Mouse (Mus musculus): ENCODE measurements at regions not wholly inside any gene's neighbourhood (a gene's known extent, or its start where the extent isn't known, plus 50 kb on each side); places are given as distances from the start of the nearest gene placed in this dataset.
A peak's percentile ranks its signal among the peaks of the same experiment; 100 is the strongest.

DNA sequence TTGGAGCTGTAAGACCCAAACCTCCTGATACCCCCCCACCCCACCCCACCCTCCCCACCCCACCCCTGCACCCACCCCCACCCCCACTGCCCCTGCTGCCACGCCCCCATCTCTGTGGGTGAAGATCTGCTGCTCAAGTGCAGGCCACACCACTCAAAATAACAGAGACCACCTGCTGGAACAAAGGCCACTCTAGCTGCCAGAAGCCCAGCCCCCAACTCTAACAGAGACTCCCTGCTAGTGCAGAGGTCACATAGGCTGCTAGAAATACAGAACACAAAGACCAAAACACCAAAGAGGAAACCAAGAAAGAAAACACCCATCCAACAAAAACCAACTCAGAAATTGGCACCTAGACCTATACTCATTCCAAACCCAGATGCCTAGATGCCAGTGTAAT is 58.9 kb downstream of the Olfr267 start:
- DNase-seq (no peak), ATAC-seq (no peak)
- H3K9ac ChIP-seq = no peak overlapping the region
- WGBS = 36% methylated on average over 1 of the region's 1 CpGs
- H3K9me3 ChIP-seq (ENCODE audit: low read length) = no peaks in the 10 kb centered on the region
- no peaks in the 10 kb centered on the region for H3K27me3 ChIP-seq (ENCODE audit: insufficient read depth, low read length)
- H3K27ac ChIP-seq (ENCODE audit: low read depth, low read length) = no peak overlapping the region
- 0 out of 2 replicates have a peak, but pooled peaks cover 2% of the 10 kb centered on the region for H3K4me1 ChIP-seq (ENCODE audit: insufficient read depth)
- no peak overlapping the region for H3K4me3 ChIP-seq (ENCODE audit: low read depth, low read length)
- no peak for TF ChIP-seq CTCF (IDR thresholded peaks at IDR 0.05; ENCODE audit: low read depth)
- H3K4me2 ChIP-seq (ENCODE audit: low read depth) = no peak overlapping the region
- H3K36me3 ChIP-seq (ENCODE audit: insufficient read depth) = no peaks in the 10 kb centered on the region

DNA sequence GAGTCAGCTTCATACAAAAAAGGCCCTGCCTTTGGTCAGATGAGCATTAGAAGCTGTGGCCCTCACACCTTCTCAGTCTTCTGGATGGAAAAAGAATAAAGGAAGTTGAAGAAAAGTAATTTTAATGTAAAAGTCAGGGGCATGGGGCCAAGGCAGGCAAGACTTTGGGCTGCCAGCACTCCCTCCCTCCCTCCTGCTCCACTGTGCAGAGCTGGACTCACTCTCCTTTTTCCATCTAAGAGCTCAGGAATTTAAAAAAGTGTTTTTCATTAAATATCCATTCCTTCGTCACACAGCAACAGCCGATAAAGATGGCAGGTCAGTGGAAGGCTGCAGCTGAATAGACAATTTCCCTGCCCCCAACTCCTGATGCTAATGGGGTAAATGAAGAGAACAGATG is 61.1 kb downstream of the Olfr267 start:
- 41% methylated on average over 2 of the region's 2 CpGs for WGBS
- Histone ChIP-seq H3K4me3 (ENCODE audit: low read depth, low read length) (no peak overlapping the region), H3K9ac (no peak overlapping the region), H3K4me1 (ENCODE audit: insufficient read depth) (0 out of 2 replicates have a peak, but pooled peaks cover 2% of the 10 kb centered on the region), H3K4me2 (ENCODE audit: low read depth) (no peak overlapping the region), H3K27ac (ENCODE audit: low read depth, low read length) (no peak overlapping the region), H3K36me3 (ENCODE audit: insufficient read depth) (no peaks in the 10 kb centered on the region), H3K27me3 (ENCODE audit: insufficient read depth, low read length) (no peaks in the 10 kb centered on the region), H3K9me3 (ENCODE audit: low read length) (no peaks in the 10 kb centered on the region)
- TF ChIP-seq CTCF (IDR thresholded peaks at IDR 0.05; ENCODE audit: low read depth) = no peak
- no peak for ATAC-seq
- DNase-seq = no peak

DNA sequence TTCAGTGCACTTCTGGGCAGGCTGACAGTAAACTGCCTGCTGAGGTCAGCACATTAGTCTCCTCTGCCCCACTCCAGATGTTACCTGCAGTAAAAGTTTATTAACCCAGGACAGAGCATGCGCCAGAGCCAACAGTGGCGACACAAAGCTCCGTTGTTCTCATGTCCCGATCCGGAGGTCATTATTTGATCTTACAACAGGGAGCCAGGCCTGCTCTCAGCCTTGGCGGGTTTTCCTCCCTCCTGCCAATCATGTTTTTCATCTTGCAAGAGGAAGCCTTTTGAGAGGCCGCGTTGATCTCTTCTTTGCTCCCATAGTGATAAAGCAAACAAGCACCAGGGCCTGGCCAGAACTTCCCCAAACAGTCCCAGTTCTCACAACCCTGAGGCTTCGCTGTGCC is 64.7 kb downstream of the Olfr267 start:
- TF ChIP-seq CTCF (IDR thresholded peaks at IDR 0.05; ENCODE audit: low read depth) = no peak
- no peaks in the 10 kb centered on the region for H3K9me3 ChIP-seq (ENCODE audit: low read length)
- H3K4me3 ChIP-seq (ENCODE audit: low read depth, low read length) = no peak overlapping the region
- ATAC-seq (peak; percentile 65), DNase-seq (peak; percentile 34)
- H3K27me3 ChIP-seq (ENCODE audit: insufficient read depth, low read length) = no peaks in the 10 kb centered on the region
- no peak overlapping the region for H3K27ac ChIP-seq (ENCODE audit: low read depth, low read length)
- 32% methylated on average over 9 of the region's 9 CpGs for WGBS
- H3K9ac ChIP-seq = no peak overlapping the region
- H3K36me3 ChIP-seq (ENCODE audit: insufficient read depth) = no peaks in the 10 kb centered on the region
- H3K4me2 ChIP-seq (ENCODE audit: low read depth) = no peak overlapping the region
- H3K4me1 ChIP-seq (ENCODE audit: insufficient read depth) = 0 out of 2 replicates have a peak, but pooled peaks cover 2% of the 10 kb centered on the region

GRCm38 (mm10) chr4:58720682-58721081 is 66.8 kb downstream of the Olfr267 start:
- no peak for TF ChIP-seq CTCF (IDR thresholded peaks at IDR 0.05; ENCODE audit: low read depth)
- no peaks in the 10 kb centered on the region for H3K36me3 ChIP-seq (ENCODE audit: insufficient read depth)
- H3K27me3 ChIP-seq (ENCODE audit: insufficient read depth, low read length) = no peaks in the 10 kb centered on the region
- no peaks in the 10 kb centered on the region for H3K9me3 ChIP-seq (ENCODE audit: low read length)
- DNase-seq (no peak), ATAC-seq (no peak)
- WGBS = 51% methylated on average over 8 of the region's 8 CpGs
- no peaks in the 10 kb centered on the region for H3K4me1 ChIP-seq (ENCODE audit: insufficient read depth)
- H3K4me3 ChIP-seq (ENCODE audit: low read depth, low read length) = no peak overlapping the region
- no peak overlapping the region for H3K9ac ChIP-seq
- no peak overlapping the region for H3K27ac ChIP-seq (ENCODE audit: low read depth, low read length)
- H3K4me2 ChIP-seq (ENCODE audit: low read depth) = no peak overlapping the region

DNA sequence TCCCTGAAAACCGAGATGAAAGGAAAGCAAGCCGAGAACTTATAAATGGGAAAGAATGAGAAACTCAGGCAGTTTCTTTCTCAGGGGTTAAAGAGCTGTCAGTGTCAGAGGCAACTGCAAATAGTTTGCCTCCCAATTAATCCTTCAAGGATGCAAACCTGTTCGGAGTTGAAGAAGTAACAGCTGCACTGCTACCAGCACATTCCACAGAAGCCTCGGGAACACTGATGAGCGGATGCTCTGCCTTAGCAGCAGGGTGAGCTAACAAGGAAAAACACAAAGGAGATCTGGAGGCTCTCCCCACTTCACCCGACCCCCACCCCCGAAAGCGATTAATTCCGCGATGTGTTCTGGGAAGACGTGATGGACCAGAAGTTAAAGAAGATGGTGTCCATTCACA is 71.1 kb downstream of the Olfr267 start:
- Histone ChIP-seq H3K9me3 (ENCODE audit: low read length) (no peaks in the 10 kb centered on the region), H3K36me3 (ENCODE audit: insufficient read depth) (no peaks in the 10 kb centered on the region), H3K27me3 (ENCODE audit: insufficient read depth, low read length) (no peaks in the 10 kb centered on the region), H3K27ac (ENCODE audit: low read depth, low read length) (no peak overlapping the region), H3K4me3 (ENCODE audit: low read depth, low read length) (no peak overlapping the region), H3K4me1 (ENCODE audit: insufficient read depth) (no peaks in the 10 kb centered on the region), H3K9ac (no peak overlapping the region), H3K4me2 (ENCODE audit: low read depth) (no peak overlapping the region)
- TF ChIP-seq CTCF (IDR thresholded peaks at IDR 0.05; ENCODE audit: low read depth) = no peak
- WGBS = 25% methylated on average over 11 of the region's 11 CpGs
- peak; percentile 29; the same call in 1 of the 2 replicates for ATAC-seq
- DNase-seq = no peak

DNA sequence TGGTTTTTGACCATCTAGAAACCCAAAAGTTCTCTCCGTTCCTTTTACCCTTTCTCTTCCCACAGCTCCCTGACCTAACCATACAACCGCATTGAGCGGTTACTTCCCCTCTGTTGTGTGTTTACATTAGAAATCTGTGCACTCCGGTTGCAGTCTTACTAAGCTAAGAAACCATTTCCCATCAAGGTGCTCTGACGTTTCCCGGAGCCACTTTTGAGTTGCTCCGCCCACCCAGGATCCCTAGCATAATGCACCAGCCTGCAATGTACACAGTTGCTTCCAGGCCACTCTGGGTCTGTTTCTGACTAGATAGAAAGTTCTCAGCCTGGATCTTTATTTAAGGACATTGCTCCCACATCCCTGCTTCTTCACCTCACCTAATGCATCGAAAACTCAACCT is 71.7 kb downstream of the Olfr267 start:
- Histone ChIP-seq H3K4me1 (ENCODE audit: insufficient read depth) (no peaks in the 10 kb centered on the region), H3K4me3 (ENCODE audit: low read depth, low read length) (no peak overlapping the region), H3K27ac (ENCODE audit: low read depth, low read length) (no peak overlapping the region), H3K9me3 (ENCODE audit: low read length) (no peaks in the 10 kb centered on the region), H3K4me2 (ENCODE audit: low read depth) (no peak overlapping the region), H3K36me3 (ENCODE audit: insufficient read depth) (no peaks in the 10 kb centered on the region), H3K9ac (no peak overlapping the region), H3K27me3 (ENCODE audit: insufficient read depth, low read length) (no peaks in the 10 kb centered on the region)
- ATAC-seq = no peak
- 90% methylated on average over 8 of the region's 8 CpGs for WGBS
- DNase-seq = no peak
- TF ChIP-seq CTCF (IDR thresholded peaks at IDR 0.05; ENCODE audit: low read depth) = no peak

- 79% methylated on average over 13 of the region's 13 CpGs for WGBS
- 0 out of 2 replicates have a peak, but pooled peaks cover under 1% of the 10 kb centered on the region for H3K9me3 ChIP-seq (ENCODE audit: low read length)
These were observed 73.3 kb downstream of the Olfr267 start for GRCm38 (mm10) chr4:58714221-58714620.

More at GRCm38 (mm10) chr4:58714221-58714620, 73.3 kb downstream of the Olfr267 start:
- Histone ChIP-seq H3K4me2 (ENCODE audit: low read depth) (no peak overlapping the region), H3K9ac (no peak overlapping the region), H3K4me3 (ENCODE audit: low read depth, low read length) (no peak overlapping the region), H3K27ac (ENCODE audit: low read depth, low read length) (no peak overlapping the region), H3K36me3 (ENCODE audit: insufficient read depth) (no peaks in the 10 kb centered on the region), H3K27me3 (ENCODE audit: insufficient read depth, low read length) (no peaks in the 10 kb centered on the region), H3K4me1 (ENCODE audit: insufficient read depth) (no peaks in the 10 kb centered on the region)
- ATAC-seq (no peak), DNase-seq (no peak)
- no peak for TF ChIP-seq CTCF (IDR thresholded peaks at IDR 0.05; ENCODE audit: low read depth)

Measured in forebrain, postnatal 0 days (tissue).